Mouse (Mus musculus): ENCODE results near the gene Cdv3. TPM values are rescaled to one million over a fixed set of nuclear protein-coding genes. Genes with fewer than 3 reads are reported as not detected.

The Cdv3 gene
- polyA plus RNA-seq, 1 experiment from 2014 or later, result 121 TPM

GRCm38 (mm10) chr9:103386573-103386972, 20.9 kb upstream of the Cdv3 start:
- H3K27ac ChIP-seq, result peak overlapping the region; percentile 18; the same call in 1 of the 2 replicates
- 0 out of 2 replicates have a peak, but pooled peaks cover 2% of the 10 kb centered on the region for H3K27me3 ChIP-seq
- H3K4me2 ChIP-seq, result no peak overlapping the region
- peaks cover 18% of the 10 kb centered on the region for H3K4me1 ChIP-seq
- no peaks in the 10 kb centered on the region for H3K36me3 ChIP-seq
- ATAC-seq (ENCODE audit: insufficient number of reproducible peaks, low FRiP score, low TSS enrichment, low read depth), result no peak
- no peak overlapping the region for H3K4me3 ChIP-seq
- WGBS, result 23% methylated on average over 5 of the region's 5 CpGs
- no peak overlapping the region for H3K9ac ChIP-seq
- H3K9me3 ChIP-seq, result no peaks in the 10 kb centered on the region

GRCm38 (mm10) chr9:103385600-103385999, 20.0 kb upstream of the Cdv3 start:
- H3K4me1 ChIP-seq, result peaks cover 18% of the 10 kb centered on the region
- H3K36me3 ChIP-seq, result no peaks in the 10 kb centered on the region
- no peak for ATAC-seq (ENCODE audit: insufficient number of reproducible peaks, low FRiP score, low TSS enrichment, low read depth)
- no peak overlapping the region for H3K4me2 ChIP-seq
- H3K9ac ChIP-seq, result no peak overlapping the region
- H3K9me3 ChIP-seq, result no peaks in the 10 kb centered on the region
- WGBS, result 7% methylated on average over 1 of the region's 1 CpGs
- no peak overlapping the region for H3K4me3 ChIP-seq
- no peaks in the 10 kb centered on the region for H3K27me3 ChIP-seq
- H3K27ac ChIP-seq, result no peak overlapping the region

DNA sequence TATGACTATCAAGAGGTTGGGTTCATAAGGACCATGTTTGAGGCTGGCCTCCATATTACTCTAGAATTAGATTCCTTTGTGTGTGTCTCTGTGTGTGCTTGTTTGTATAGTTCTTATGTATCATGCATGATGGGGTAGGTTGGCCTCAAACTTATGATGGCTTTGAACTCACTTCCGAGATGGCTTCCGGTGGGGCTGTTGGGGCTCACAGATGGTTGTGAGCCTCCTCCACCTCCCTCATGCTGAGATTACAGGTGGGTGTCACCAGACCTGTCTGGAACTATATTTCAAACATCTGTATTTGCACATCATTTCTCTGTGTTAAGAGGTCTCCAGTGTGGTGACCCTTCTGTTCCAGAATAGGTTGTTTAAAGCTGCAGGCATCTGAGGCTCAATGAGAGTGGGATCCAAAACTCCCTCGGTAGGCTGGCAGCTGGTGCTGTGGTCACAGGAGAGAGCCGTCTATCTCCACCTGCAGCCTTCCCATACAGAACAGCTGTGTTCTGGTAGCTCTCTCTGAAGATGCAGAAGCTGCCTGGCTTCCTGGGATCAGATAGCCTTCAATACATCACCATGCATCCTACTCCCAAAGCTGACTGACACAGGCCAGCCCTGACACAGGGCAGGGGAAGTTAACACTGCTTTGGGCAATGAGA, 18.6 kb upstream of the Cdv3 start:
- H3K9ac ChIP-seq, result no peak overlapping the region
- H3K9me3 ChIP-seq, result no peaks in the 10 kb centered on the region
- no peak for ATAC-seq (ENCODE audit: insufficient number of reproducible peaks, low FRiP score, low TSS enrichment, low read depth)
- no peak overlapping the region for H3K27ac ChIP-seq
- H3K27me3 ChIP-seq, result no peaks in the 10 kb centered on the region
- no peak overlapping the region for H3K4me3 ChIP-seq
- H3K36me3 ChIP-seq, result no peaks in the 10 kb centered on the region
- H3K4me2 ChIP-seq, result no peak overlapping the region
- H3K4me1 ChIP-seq, result peaks cover 18% of the 10 kb centered on the region
- 74% methylated on average over 4 of the region's 4 CpGs for WGBS

DNA sequence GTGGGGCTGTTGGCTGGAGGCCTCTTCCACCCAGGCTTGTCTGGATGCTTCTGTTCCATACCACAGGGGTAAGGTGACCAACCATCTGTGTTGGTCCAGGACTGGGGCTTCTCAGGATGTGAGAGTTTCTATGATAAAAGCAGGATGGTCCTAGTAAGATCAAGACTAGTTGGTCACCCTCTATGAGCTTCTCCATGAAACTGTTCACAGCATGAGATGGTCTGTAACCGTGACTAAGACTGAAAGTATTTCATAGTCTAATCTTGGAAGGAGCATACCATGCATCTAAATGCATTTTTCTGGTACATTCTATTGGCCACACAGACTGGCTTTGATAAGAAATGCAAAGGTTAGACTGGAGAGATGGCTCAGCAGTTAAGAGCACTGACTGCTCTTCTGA, 17.9 kb upstream of the Cdv3 start:
- 95% methylated on average over 1 of the region's 1 CpGs for WGBS
- no peak overlapping the region for H3K27ac ChIP-seq
- no peak for ATAC-seq (ENCODE audit: insufficient number of reproducible peaks, low FRiP score, low TSS enrichment, low read depth)

DNA sequence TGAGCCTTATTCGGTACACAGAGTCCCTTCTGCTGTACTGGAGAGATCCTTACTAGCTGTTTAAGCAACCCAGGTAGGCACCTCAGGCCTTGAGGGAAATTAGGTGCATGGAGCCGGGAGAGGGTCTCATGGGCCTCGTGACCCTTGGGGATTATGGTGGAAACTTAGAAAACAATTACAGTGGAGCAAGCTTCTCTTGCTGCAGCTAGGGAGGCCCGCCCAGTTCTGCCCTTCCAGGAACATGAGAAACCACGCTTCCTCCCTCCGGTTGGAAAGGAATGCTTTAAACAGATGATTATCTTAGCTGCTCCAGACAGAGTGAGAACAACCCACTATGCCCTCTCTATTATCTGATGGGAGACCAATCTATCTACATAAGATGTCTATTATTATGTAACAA, 17.3 kb upstream of the Cdv3 start:
- Histone ChIP-seq H3K4me1 (peaks cover 18% of the 10 kb centered on the region), H3K36me3 (no peaks in the 10 kb centered on the region), H3K27ac (no peak overlapping the region), H3K27me3 (no peaks in the 10 kb centered on the region), H3K4me3 (no peak overlapping the region), H3K4me2 (no peak overlapping the region), H3K9ac (no peak overlapping the region), H3K9me3 (no peaks in the 10 kb centered on the region)
- 35% methylated on average over 6 of the region's 6 CpGs for whole genome bisulfite sequencing
- ATAC-seq (ENCODE audit: insufficient number of reproducible peaks, low FRiP score, low TSS enrichment, low read depth), result no peak

More for the DNA sequence above, 17.9 kb upstream of the Cdv3 start:
- Histone ChIP-seq H3K4me3 (no peak overlapping the region), H3K9me3 (no peaks in the 10 kb centered on the region), H3K36me3 (no peaks in the 10 kb centered on the region), H3K4me1 (peaks cover 18% of the 10 kb centered on the region), H3K9ac (no peak overlapping the region), H3K4me2 (no peak overlapping the region), H3K27me3 (no peaks in the 10 kb centered on the region)

- no peaks in the 10 kb centered on the region for H3K9me3 ChIP-seq
- no peak overlapping the region for H3K27ac ChIP-seq
- no peak overlapping the region for H3K4me2 ChIP-seq
- ATAC-seq (ENCODE audit: insufficient number of reproducible peaks, low FRiP score, low TSS enrichment, low read depth), result no peak
- no peaks in the 10 kb centered on the region for H3K27me3 ChIP-seq
- no peak overlapping the region for H3K9ac ChIP-seq
- no peaks in the 10 kb centered on the region for H3K36me3 ChIP-seq
- H3K4me3 ChIP-seq, result no peak overlapping the region
- 89% methylated on average over 4 of the region's 4 CpGs for WGBS
- 0 out of 2 replicates have a peak, but pooled peaks cover 5% of the 10 kb centered on the region for H3K4me1 ChIP-seq
Measured at GRCm38 (mm10) chr9:103380566-103380965, 14.9 kb upstream of the Cdv3 start.

DNA sequence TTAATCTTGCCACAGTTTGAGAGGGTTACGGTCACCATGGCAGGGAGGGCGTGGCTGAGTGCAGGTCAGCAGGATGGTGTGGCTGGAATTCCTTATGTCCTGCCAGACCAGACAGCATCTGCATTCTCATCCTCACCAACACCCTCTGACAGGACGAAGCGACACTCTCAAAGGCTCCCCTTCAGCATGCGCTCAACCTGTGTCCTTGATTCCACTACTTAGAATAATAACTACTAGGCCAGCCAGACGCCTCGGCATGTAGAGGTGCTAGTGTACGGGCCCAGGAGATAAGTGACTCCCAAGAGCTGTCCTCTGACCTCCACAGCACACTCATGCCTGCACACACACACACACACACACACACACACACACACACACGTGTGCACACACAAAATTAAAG, 13.6 kb upstream of the Cdv3 start:
- Histone ChIP-seq H3K9ac (no peak overlapping the region), H3K36me3 (no peaks in the 10 kb centered on the region), H3K4me1 (0 out of 2 replicates have a peak, but pooled peaks cover 5% of the 10 kb centered on the region), H3K4me3 (no peak overlapping the region), H3K27me3 (no peaks in the 10 kb centered on the region), H3K27ac (no peak overlapping the region), H3K9me3 (no peaks in the 10 kb centered on the region), H3K4me2 (no peak overlapping the region)
- 67% methylated on average over 9 of the region's 9 CpGs for WGBS
- ATAC-seq (ENCODE audit: insufficient number of reproducible peaks, low FRiP score, low TSS enrichment, low read depth), result no peak

DNA sequence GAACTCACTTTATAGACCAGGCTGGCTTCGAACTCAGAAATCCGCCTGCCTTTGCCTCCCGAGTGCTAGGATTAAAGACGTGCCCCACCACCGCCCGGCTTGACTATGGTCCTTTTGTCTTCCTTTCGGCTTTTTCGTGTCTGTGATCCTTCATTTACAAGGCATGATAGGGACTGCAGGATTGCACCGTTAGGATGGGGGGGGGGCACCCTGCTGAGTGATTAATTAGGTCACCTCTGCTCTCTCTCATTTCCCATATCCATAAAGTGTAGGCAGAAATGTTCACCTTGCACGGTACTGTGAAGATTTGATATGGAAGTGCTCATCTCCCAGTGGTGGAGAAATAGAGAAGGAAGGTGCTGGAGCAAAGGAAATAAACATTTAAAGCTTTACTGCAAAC, 13.0 kb upstream of the Cdv3 start:
- Histone ChIP-seq H3K9me3 (no peaks in the 10 kb centered on the region), H3K4me3 (no peak overlapping the region), H3K27me3 (no peaks in the 10 kb centered on the region), H3K4me2 (no peak overlapping the region), H3K27ac (no peak overlapping the region), H3K9ac (no peak overlapping the region), H3K4me1 (0 out of 2 replicates have a peak, but pooled peaks cover 5% of the 10 kb centered on the region), H3K36me3 (no peaks in the 10 kb centered on the region)
- 61% methylated on average over 10 of the region's 10 CpGs for WGBS
- no peak for ATAC-seq (ENCODE audit: insufficient number of reproducible peaks, low FRiP score, low TSS enrichment, low read depth)

DNA sequence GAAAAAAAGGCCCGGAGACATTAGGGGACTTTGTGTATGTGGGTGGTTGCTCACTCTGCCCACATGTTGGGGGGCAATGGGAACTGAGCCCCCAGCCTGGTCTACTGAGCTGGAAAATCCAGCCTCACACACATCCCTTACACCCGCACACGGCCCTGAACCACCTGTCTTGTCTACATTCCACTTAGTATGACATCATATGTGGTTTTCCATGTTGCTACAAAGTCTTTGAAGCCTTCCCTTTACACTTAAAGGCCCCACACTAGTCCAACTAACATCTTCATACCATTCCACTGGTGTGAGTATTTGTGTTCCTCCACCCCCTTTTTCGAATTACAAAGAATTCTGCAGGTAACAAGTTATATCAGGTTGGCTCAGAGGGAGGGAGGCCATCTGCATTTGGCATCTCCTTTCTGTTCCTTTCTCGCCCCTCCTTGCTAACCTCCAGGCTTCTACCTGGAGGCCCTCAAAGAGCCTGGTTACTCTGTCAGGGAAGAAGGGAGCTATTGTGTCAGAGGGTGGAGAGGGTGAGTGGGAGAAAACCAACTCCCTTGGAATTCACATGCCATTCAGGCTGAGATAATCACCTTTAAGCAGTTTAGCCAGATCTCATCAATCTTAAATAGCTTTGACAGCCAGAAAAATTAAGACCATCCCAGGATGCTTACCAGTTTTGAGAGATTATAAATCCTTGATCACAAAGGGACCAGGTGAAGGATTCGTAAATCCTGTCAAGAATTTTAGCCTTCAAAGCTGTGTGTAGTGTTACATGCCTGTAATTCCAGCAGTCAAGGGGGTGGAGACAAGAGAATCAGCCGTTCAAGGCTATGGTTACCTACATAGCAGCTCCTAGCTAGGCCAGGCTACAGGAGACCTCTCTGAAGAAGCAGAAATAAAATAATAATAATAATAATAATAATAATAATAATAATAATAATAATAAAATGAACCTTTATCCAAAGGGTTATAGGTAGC, 11.0 kb upstream of the Cdv3 start:
- ATAC-seq (ENCODE audit: insufficient number of reproducible peaks, low FRiP score, low TSS enrichment, low read depth), result no peak
- H3K36me3 ChIP-seq, result no peaks in the 10 kb centered on the region
- no peaks in the 10 kb centered on the region for H3K27me3 ChIP-seq
- WGBS, result 43% methylated on average over 7 of the region's 7 CpGs
- peak overlapping the region; percentile 13; the same call in 1 of the 2 replicates for H3K27ac ChIP-seq
- H3K4me1 ChIP-seq, result no peaks in the 10 kb centered on the region
- no peak overlapping the region for H3K4me2 ChIP-seq
- no peaks in the 10 kb centered on the region for H3K9me3 ChIP-seq
- no peak overlapping the region for H3K9ac ChIP-seq
- H3K4me3 ChIP-seq, result no peak overlapping the region

- Histone ChIP-seq H3K9ac (no peak overlapping the region), H3K4me1 (no peaks in the 10 kb centered on the region), H3K27ac (no peak overlapping the region), H3K9me3 (no peaks in the 10 kb centered on the region), H3K27me3 (no peaks in the 10 kb centered on the region), H3K36me3 (peaks cover 5% of the 10 kb centered on the region; the same call in 1 of the 2 replicates), H3K4me3 (no peak overlapping the region), H3K4me2 (no peak overlapping the region)
- 72% methylated on average over 5 of the region's 5 CpGs for WGBS
- ATAC-seq (ENCODE audit: insufficient number of reproducible peaks, low FRiP score, low TSS enrichment, low read depth), result no peak
Measured at GRCm38 (mm10) chr9:103372271-103373010, 6.8 kb upstream of the Cdv3 start.

DNA sequence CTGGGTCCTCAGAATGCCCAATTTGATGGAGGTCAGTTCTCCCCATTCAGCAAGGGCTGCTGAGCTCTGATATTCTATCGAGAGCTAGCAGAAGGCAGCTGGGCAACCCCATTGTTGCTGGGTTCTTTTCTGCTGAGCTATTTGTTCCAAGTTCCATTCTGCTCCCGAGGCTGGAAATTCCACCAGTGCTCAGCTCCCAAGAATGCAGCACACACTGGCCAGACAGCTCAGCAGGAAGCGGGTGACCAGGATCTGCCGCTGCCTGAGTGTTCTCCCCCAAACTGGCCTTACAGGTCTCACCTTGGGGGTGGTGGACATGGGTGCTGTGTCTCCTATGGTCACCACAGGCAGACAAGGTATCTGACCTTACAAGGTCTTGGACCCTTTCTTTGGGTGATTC, 4.3 kb upstream of the Cdv3 start:
- ATAC-seq (ENCODE audit: insufficient number of reproducible peaks, low FRiP score, low TSS enrichment, low read depth), result no peak
- WGBS, result 80% methylated on average over 4 of the region's 4 CpGs

More for the DNA sequence above, 4.3 kb upstream of the Cdv3 start:
- no peak overlapping the region for H3K27ac ChIP-seq
- H3K27me3 ChIP-seq, result no peaks in the 10 kb centered on the region
- H3K9me3 ChIP-seq, result no peaks in the 10 kb centered on the region
- peaks cover 5% of the 10 kb centered on the region; the same call in 1 of the 2 replicates for H3K36me3 ChIP-seq
- H3K4me1 ChIP-seq, result peaks cover 9% of the 10 kb centered on the region
- no peak overlapping the region for H3K9ac ChIP-seq
- no peak overlapping the region for H3K4me2 ChIP-seq
- H3K4me3 ChIP-seq, result no peak overlapping the region

Data from limb, embryonic 15.5 days (tissue).